Mouse (Mus musculus): Measurements from ENCODE around the gene Tshz2. TPM values are rescaled to one million over a fixed set of nuclear protein-coding genes. Genes with fewer than 3 reads are reported as not detected.
"Not testable (repeated sequence)": the region's sequence is repeated elsewhere in the genome, so short reads cannot be mapped to it uniquely, and the experiment has no call there.

Tshz2 gene
- polyA plus RNA-seq, 1 experiment from 2014 or later = 36.3 TPM

DNA sequence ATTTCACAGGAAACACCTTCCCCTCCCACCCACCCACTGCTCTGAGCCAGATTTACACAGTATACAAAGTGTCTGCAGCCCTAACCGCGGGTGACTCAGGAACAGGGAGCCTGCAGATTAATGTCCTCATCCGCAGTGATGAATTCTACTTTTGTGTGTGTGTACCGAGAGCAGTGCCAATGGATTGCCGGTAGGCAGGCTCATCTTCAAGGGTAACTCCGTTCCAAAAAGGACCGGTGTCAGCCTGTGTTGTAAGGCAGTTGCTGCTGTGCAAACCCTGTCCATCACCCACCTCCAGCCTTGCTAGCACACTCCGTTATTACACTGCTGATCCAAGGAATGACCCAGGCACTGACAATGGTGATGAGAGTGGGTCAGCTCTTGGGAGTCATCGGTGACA, 200.8 kb downstream of the Tshz2 start:
- no peak overlapping the region for H3K9ac ChIP-seq
- H3K27ac ChIP-seq (replicated peaks) = no peak overlapping the region
- H3K36me3 ChIP-seq = no peaks in the 10 kb centered on the region
- ATAC-seq (ENCODE audit: low FRiP score, low read depth) = no peak
- H3K27me3 ChIP-seq = no peaks in the 10 kb centered on the region
- H3K4me3 ChIP-seq = no peak overlapping the region
- H3K4me2 ChIP-seq = no peak overlapping the region
- no peaks in the 10 kb centered on the region for H3K9me3 ChIP-seq
- WGBS = 51% methylated on average over 9 of the region's 9 CpGs
- H3K4me1 ChIP-seq (replicated peaks) = peaks cover 11% of the 10 kb centered on the region

DNA sequence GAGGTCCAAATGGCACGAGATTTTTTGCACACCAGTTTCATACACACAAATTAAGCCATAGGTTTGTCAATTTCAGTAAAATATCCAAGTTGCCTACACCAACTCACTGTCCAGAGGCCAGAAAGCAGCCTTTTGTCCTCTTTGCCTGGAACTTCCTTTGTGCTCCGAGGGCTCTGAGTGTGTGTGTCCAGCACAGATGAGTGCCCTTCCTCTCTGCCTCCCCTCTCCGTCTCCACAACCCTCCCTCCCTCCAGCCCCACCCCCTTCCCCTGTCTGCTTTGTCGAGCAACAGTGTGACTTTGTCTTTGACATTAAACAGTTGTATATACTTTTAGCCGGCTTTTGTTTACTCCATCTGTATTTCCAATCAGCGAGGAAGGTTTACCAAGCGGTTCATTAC, 201.8 kb downstream of the Tshz2 start:
- Histone ChIP-seq H3K9ac (no peak overlapping the region), H3K4me3 (no peak overlapping the region), H3K27me3 (no peaks in the 10 kb centered on the region), H3K9me3 (no peaks in the 10 kb centered on the region), H3K4me2 (no peak overlapping the region), H3K36me3 (no peaks in the 10 kb centered on the region), H3K27ac (replicated peaks) (no peak overlapping the region), H3K4me1 (replicated peaks) (peaks cover 14% of the 10 kb centered on the region)
- 31% methylated on average over 7 of the region's 7 CpGs for WGBS
- no peak for ATAC-seq (ENCODE audit: low FRiP score, low read depth)

DNA sequence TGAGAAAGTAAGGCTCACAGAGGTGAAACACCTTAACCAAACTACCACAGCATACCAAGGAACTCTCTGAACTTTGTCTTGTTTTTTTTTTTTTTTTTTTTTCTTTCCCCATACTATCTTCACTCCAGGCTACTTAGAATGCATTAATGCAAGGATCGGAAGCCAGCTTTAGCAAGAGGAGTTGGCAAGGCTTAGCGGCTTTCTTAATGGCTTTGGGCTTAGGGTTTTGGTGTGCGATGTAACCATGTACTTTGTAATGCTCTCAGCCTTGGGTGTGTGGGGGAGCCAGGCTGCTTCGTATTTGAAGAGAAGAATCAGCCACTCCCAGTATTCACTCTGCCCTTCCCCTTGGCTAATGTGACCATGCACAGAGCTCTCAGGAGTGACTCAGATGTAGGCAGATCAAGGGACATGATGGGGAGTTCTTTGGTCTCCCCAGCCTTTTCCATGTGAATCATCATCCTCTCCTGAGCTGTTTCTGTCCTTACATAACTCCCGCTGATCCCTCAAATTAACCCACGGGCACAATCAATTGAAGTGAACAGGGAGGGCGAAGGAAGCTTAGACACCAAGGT, 204.3 kb downstream of the Tshz2 start:
- H3K4me2 ChIP-seq = no peak overlapping the region
- no peak overlapping the region for H3K27ac ChIP-seq (replicated peaks)
- no peaks in the 10 kb centered on the region for H3K9me3 ChIP-seq
- H3K36me3 ChIP-seq = no peaks in the 10 kb centered on the region
- no peaks in the 10 kb centered on the region for H3K27me3 ChIP-seq
- peaks cover 16% of the 10 kb centered on the region for H3K4me1 ChIP-seq (replicated peaks)
- H3K9ac ChIP-seq = no peak overlapping the region
- no peak for ATAC-seq (ENCODE audit: low FRiP score, low read depth)
- whole genome bisulfite sequencing = 74% methylated on average over 7 of the region's 7 CpGs
- H3K4me3 ChIP-seq = no peak overlapping the region

DNA sequence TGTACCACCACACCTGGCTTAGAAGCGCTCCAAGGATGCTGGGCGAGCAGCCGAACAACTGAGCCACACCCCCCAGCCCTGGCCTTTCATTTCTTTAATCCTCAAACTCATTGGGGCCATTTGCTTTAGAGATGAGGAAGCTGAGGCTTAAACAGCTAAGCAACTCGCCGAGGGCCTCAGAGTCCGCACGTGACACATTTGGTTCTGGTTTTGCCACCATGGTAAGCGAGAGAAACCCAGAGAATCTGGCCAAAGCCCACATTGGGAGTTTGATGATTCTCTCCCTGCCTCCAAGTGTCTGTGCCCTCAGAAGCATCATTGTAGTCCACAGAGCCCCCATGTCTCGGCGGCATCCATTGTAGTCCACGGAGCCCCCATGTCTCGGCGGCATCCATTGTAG, 205.7 kb downstream of the Tshz2 start:
- H3K27ac ChIP-seq (replicated peaks) = no peak overlapping the region
- no peaks in the 10 kb centered on the region for H3K27me3 ChIP-seq
- no peak overlapping the region for H3K4me3 ChIP-seq
- 94% methylated on average over 13 of the region's 13 CpGs for WGBS
- no peak overlapping the region for H3K4me2 ChIP-seq
- H3K4me1 ChIP-seq (replicated peaks) = peaks cover 16% of the 10 kb centered on the region
- no peaks in the 10 kb centered on the region for H3K36me3 ChIP-seq
- no peaks in the 10 kb centered on the region for H3K9me3 ChIP-seq
- H3K9ac ChIP-seq = no peak overlapping the region
- ATAC-seq (ENCODE audit: low FRiP score, low read depth) = no peak

DNA sequence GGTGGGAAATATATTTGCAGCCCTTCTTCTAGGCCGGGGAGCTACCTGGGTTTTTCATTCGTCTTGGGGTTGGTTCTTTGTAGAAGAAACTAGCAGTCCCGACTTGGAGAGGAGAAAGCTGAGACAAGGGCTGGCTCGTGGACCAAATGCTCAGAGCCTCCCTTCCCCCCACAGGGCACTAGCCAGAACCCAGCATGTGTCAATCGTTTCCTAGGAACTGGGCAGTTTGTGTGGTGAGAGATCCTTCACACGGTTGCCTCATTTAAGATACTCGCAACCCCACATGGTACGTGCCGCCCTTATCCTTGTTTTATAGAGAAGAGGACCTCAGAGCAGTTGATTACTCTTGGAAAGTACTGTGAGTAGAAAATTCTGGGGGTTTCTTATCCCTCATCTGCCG, 208.6 kb downstream of the Tshz2 start:
- no peak overlapping the region for H3K27ac ChIP-seq (replicated peaks)
- H3K27me3 ChIP-seq = no peaks in the 10 kb centered on the region
- 0 out of 2 replicates have a peak, but pooled peaks cover 5% of the 10 kb centered on the region for H3K4me1 ChIP-seq (replicated peaks)
- ATAC-seq (ENCODE audit: low FRiP score, low read depth) = no peak
- no peaks in the 10 kb centered on the region for H3K36me3 ChIP-seq
- H3K4me2 ChIP-seq = no peak overlapping the region
- H3K9ac ChIP-seq = no peak overlapping the region
- no peak overlapping the region for H3K4me3 ChIP-seq
- whole genome bisulfite sequencing = 65% methylated on average over 10 of the region's 10 CpGs
- no peaks in the 10 kb centered on the region for H3K9me3 ChIP-seq

DNA sequence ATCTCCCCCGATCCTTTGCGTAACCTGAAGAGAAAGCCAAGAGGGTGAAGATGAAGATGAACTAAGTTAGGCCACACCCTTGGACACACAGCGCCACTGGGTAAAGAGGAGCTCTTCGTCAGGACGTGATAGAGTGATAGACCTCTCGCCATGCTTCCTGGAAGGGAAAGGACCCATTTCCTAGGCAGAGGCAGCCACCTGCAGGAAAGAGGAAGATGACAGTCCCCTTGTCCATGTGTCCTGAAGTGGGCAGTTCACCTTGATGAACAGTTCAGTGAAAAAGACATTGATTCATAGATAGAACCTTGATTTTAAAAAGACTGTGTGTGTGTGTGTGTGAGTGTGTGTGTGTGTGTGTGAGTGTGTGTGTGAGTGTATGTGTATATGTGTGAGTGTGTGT, 209.7 kb downstream of the Tshz2 start:
- no peak overlapping the region for H3K4me3 ChIP-seq
- no peak overlapping the region for H3K4me2 ChIP-seq
- no peaks in the 10 kb centered on the region for H3K9me3 ChIP-seq
- no peaks in the 10 kb centered on the region for H3K27me3 ChIP-seq
- H3K36me3 ChIP-seq = no peaks in the 10 kb centered on the region
- no peak overlapping the region for H3K9ac ChIP-seq
- 85% methylated on average over 6 of the region's 6 CpGs for WGBS
- 0 out of 2 replicates have a peak, but pooled peaks cover 5% of the 10 kb centered on the region for H3K4me1 ChIP-seq (replicated peaks)
- ATAC-seq (ENCODE audit: low FRiP score, low read depth) = no peak
- no peak overlapping the region for H3K27ac ChIP-seq (replicated peaks)

DNA sequence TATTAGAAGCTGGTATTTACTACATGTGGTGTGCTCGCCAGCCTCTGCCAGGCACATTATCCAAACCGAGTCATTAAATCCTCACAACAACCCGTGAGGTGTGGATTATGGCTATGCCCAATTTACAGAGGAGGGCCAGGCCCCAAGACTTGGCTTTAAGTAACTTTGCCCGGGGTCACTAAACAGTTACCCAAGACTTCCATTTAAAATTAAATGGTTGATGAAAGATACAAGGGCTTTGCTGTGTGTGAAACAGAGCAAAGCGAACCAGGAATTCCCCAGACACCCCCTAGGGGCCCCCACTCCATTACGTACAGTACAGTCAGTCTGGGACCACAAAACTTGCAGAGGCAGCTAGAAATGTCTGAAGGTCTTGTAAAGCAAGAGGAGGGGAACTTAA, 210.7 kb downstream of the Tshz2 start:
- no peaks in the 10 kb centered on the region for H3K9me3 ChIP-seq
- no peak overlapping the region for H3K27ac ChIP-seq (replicated peaks)
- H3K27me3 ChIP-seq = no peaks in the 10 kb centered on the region
- no peak overlapping the region for H3K9ac ChIP-seq
- H3K4me3 ChIP-seq = no peak overlapping the region
- ATAC-seq (ENCODE audit: low FRiP score, low read depth) = no peak
- H3K36me3 ChIP-seq = no peaks in the 10 kb centered on the region
- no peak overlapping the region for H3K4me2 ChIP-seq
- 0 out of 2 replicates have a peak, but pooled peaks cover 5% of the 10 kb centered on the region for H3K4me1 ChIP-seq (replicated peaks)
- WGBS = 63% methylated on average over 6 of the region's 6 CpGs

DNA sequence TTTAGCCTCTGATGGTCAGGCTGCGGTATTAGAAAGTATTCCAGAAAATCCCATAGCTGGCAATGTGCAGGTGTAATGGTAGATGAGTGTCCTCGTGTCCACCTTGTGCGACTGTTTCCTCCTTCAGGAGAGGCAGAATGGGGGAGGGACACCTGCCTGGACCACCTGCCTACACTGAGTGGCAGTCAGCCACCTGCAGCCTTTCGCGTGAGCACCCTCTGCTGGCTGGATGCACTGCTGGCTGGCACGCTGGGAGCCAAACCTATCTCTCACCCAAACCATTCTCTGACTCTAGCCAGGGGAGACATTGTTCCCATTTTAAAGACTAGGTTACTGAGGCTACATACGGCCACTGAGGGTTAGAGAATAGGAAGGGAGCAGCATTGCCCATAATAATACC, 216.3 kb downstream of the Tshz2 start:
- 45% methylated on average over 7 of the region's 7 CpGs for WGBS
- ATAC-seq (ENCODE audit: low FRiP score, low read depth) = peak; percentile 67; the same call in 1 of the 2 replicates

DNA sequence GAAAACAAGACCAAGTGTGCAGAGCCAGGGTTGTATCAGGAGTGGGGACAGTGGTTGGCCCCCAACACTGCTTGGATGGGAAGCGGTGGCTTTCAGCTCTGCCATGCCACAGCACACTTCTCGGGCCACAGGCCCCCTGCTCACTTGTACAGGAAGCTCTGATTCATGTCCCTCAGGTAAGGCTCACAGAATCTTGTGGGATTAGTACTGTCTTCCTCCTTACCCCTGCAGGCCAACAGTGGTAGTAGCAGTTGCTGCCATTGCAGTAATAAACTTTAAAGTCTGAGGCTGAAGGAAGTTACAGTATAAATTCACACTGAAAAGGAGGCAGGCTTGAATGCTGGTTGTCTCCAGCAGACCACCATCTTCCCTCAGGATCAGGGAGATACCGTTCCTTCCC, 216.7 kb downstream of the Tshz2 start:
- no peaks in the 10 kb centered on the region for H3K9me3 ChIP-seq
- no peaks in the 10 kb centered on the region for H3K4me1 ChIP-seq (replicated peaks)
- no peak overlapping the region for H3K27ac ChIP-seq (replicated peaks)
- WGBS = 89% methylated on average over 3 of the region's 3 CpGs
- no peak overlapping the region for H3K4me2 ChIP-seq
- no peak for ATAC-seq (ENCODE audit: low FRiP score, low read depth)
- no peak overlapping the region for H3K4me3 ChIP-seq
- H3K9ac ChIP-seq = no peak overlapping the region
- no peaks in the 10 kb centered on the region for H3K36me3 ChIP-seq
- H3K27me3 ChIP-seq = no peaks in the 10 kb centered on the region

More for the DNA sequence above, 216.3 kb downstream of the Tshz2 start:
- Histone ChIP-seq H3K36me3 (no peaks in the 10 kb centered on the region), H3K4me1 (replicated peaks) (no peaks in the 10 kb centered on the region), H3K9ac (no peak overlapping the region), H3K27me3 (no peaks in the 10 kb centered on the region), H3K4me2 (no peak overlapping the region), H3K9me3 (no peaks in the 10 kb centered on the region), H3K27ac (replicated peaks) (no peak overlapping the region), H3K4me3 (no peak overlapping the region)

DNA sequence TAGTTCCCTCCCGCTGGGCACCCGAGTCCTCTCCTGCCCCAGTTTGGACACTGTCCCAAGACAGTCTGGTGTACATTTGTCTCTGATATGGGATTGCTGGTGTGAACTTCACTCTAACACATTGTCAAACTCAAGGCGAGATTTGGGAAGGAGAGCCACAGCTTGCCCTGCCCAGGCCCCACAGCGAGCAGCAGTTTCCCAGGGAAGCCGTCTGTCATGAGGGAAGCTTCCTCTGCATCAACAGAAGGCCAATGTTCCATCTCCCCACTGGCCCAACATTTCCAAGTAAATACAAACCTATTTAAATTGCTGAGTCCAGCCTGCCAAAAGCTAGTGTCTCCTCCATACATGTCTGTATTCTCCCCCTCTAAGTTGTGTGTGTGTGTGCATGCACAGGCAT, 218.8 kb downstream of the Tshz2 start:
- Histone ChIP-seq H3K36me3 (no peaks in the 10 kb centered on the region), H3K4me3 (no peak overlapping the region), H3K27ac (replicated peaks) (no peak overlapping the region), H3K27me3 (no peaks in the 10 kb centered on the region), H3K9me3 (no peaks in the 10 kb centered on the region), H3K9ac (no peak overlapping the region), H3K4me2 (no peak overlapping the region), H3K4me1 (replicated peaks) (no peaks in the 10 kb centered on the region)
- no peak for ATAC-seq (ENCODE audit: low FRiP score, low read depth)
- WGBS = 82% methylated on average over 5 of the region's 5 CpGs

DNA sequence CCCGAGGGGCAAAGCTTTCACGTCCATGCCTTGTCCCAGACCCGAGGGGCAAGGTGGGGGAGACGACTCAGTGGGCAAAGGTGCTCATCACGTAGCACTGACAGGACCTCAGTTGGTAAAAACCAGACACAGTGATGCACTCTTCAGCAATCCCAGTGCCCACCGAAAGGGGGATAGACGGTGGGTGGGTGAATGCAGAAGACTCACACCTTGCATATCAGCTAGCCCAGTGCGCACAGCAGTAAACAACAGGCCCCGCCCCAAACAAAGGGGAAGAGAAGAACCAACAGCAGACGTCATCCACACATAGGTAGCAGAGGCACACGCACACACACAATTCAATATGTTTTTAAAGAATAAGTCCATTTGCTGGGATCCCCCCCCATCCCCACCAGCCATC, 221.7 kb downstream of the Tshz2 start:
- Histone ChIP-seq H3K27ac (replicated peaks) (no peak overlapping the region), H3K4me3 (no peak overlapping the region), H3K36me3 (no peaks in the 10 kb centered on the region), H3K27me3 (no peaks in the 10 kb centered on the region), H3K4me2 (no peak overlapping the region), H3K9ac (no peak overlapping the region), H3K4me1 (replicated peaks) (no peaks in the 10 kb centered on the region), H3K9me3 (no peaks in the 10 kb centered on the region)
- no peak for ATAC-seq (ENCODE audit: low FRiP score, low read depth)
- WGBS = 82% methylated on average over 11 of the region's 11 CpGs

DNA sequence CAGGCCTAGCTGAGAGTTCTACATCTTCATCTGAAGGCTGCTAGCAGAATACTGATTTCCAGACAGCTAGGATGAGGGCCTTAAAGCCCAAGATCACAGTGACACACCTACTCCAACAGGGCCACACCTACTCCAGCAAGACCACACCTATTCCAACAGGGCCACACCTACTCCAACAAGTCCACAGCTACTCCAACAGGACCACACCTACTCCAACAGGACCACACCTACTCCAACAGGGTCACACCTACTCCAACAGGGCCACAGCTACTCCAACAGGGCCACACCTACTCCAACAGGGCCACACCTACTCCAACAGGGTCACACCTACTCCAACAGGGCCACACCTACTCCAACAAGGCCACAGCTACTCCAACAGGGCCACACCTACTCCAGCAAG, 224.2 kb downstream of the Tshz2 start:
- not testable (repeated sequence) for ATAC-seq (ENCODE audit: low FRiP score, low read depth)

More for the DNA sequence above, 224.2 kb downstream of the Tshz2 start:
- not testable (repeated sequence) for H3K9ac ChIP-seq; H3K9me3 ChIP-seq; H3K36me3 ChIP-seq; H3K4me3 ChIP-seq; H3K27me3 ChIP-seq; H3K4me2 ChIP-seq; H3K27ac ChIP-seq (replicated peaks)
- peaks cover 13% of the 10 kb centered on the region; the same call in 1 of the 2 replicates for H3K4me1 ChIP-seq (replicated peaks)
